Mouse (Mus musculus) intestine, embryonic 15.5 days (tissue): ENCODE data around the gene Gstt1. TPM values are rescaled to one million over a fixed set of nuclear protein-coding genes. Genes with fewer than 3 reads are reported as not detected.

ENCODE experiments used
- ATAC-seq: fragments of 200-750 bp; cut with Nextera tagmentation; 2 replicates; pipeline ENCODE4 v1.8.0; 2017; ENCODE audit warnings: moderate TSS enrichment, moderate library complexity
- H3K27ac ChIP-seq: fragments of 300-500 bp; sonication (generic); 2 replicates; pipeline ENCODE4 v1.5.1; 2015; ENCODE audit warnings: mild to moderate bottlenecking, inconsistent platforms
- H3K27me3 ChIP-seq: fragments of 300-500 bp; sonication (generic); replicated peaks from 2 replicates; pipeline ENCODE4 v1.6.1; 2015; ENCODE audit warnings: inconsistent platforms
- H3K36me3 ChIP-seq: fragments of 300-500 bp; sonication (generic); 2 replicates; pipeline ENCODE4 v1.6.1; 2015; ENCODE audit warnings: inconsistent platforms
- H3K4me1 ChIP-seq: fragments of 300-500 bp; sonication (generic); replicated peaks from 2 replicates; pipeline ENCODE4 v1.6.1; 2015; ENCODE audit warnings: inconsistent platforms
- H3K4me2 ChIP-seq: fragments of 300-500 bp; sonication (generic); replicated peaks from 2 replicates; pipeline ENCODE4 v1.6.1; 2015; ENCODE audit warnings: mild to moderate bottlenecking, inconsistent platforms
- H3K4me3 ChIP-seq: fragments of 300-500 bp; sonication (generic); replicated peaks from 2 replicates; pipeline ENCODE4 v1.5.1; 2015; ENCODE audit warnings: inconsistent platforms
- H3K9ac ChIP-seq: fragments of 300-500 bp; sonication (generic); 2 replicates; pipeline ENCODE4 v1.6.1; 2015; ENCODE audit warnings: inconsistent platforms
- H3K9me3 ChIP-seq: fragments of 300-500 bp; sonication (generic); 2 replicates; pipeline ENCODE4 v1.6.1; 2016; ENCODE audit warnings: inconsistent platforms
- WGBS: fragments of 180-500 bp; shearing (Covaris S2); methylation state at CpG from one replicate; pipeline ENCODE4 v1.1.7; 2015; 5-methylcytosine and 5-hydroxymethylcytosine counted together
- polyA plus RNA-seq: library from polyadenylated mRNA; unstranded; fragments of >200 nt; fragmentation: Nextera tagmentation; extraction: Ambion mirVana; gene quantifications from 2 replicates; pipeline ENCODE4 v1.2.1, GENCODE M21; 2015

Gene Gstt1
- polyA plus RNA-seq, 1 experiment from 2014 or later, result 15.0 TPM

DNA sequence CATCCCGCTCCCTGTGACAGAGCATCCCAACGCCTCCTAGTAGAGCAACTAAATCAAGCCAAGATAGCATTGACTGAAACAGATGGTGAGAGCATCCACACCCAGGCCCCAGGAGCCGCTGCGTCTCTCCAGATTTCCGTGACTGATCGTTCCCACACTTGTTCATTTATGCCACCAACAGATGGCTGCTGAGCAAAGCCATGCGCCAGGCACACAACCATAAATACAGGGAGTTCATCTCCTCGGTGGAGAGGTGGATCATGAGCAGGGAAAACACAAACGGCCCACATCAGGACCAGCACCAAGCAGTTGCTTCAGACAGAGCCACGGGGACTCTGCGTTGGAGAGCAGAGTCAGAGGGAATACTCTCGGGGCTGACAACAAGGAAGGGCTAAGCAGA lies 55.0 kb downstream of the Gstt1 start:
- H3K9me3 ChIP-seq, result no peaks in the 10 kb centered on the region
- no peak for ATAC-seq
- H3K27me3 ChIP-seq, result no peaks in the 10 kb centered on the region
- 91% methylated on average over 12 of the region's 12 CpGs for WGBS
- H3K9ac ChIP-seq, result no peak overlapping the region
- no peaks in the 10 kb centered on the region for H3K4me1 ChIP-seq
- no peak overlapping the region for H3K4me3 ChIP-seq
- H3K27ac ChIP-seq, result no peak overlapping the region
- H3K36me3 ChIP-seq, result peaks cover 47% of the 10 kb centered on the region
- no peak overlapping the region for H3K4me2 ChIP-seq

DNA sequence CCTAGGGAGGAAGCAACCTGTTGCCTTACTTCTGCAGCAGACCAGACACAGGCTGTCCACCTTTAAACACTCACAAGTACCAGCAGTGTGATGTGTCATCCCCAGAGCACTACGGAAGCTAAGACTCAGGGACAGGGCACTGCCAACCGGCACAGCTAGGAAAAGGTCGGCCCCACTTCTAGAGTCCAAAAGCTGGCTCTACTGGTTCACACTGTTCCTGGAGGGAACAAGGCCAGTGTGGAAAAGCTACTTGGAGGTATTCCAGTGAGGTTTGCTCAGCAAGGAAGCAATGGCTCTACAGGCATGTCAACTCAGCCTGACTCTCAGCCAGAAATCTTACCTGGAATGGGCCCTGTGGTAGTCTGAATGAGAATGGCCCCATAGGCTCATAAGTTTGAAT lies 57.5 kb downstream of the Gstt1 start:
- Histone ChIP-seq H3K4me2 (no peak overlapping the region), H3K27me3 (no peaks in the 10 kb centered on the region), H3K4me1 (no peaks in the 10 kb centered on the region), H3K36me3 (peaks cover 39% of the 10 kb centered on the region), H3K9ac (no peak overlapping the region), H3K27ac (no peak overlapping the region), H3K9me3 (no peaks in the 10 kb centered on the region), H3K4me3 (no peak overlapping the region)
- WGBS, result 94% methylated on average over 3 of the region's 3 CpGs
- no peak for ATAC-seq

Other genes starting within 250 kb of the Gstt1 start
- gene Lrrc75b, start 238.3 kb downstream of the Gstt1 start, polyA plus RNA-seq, result 2.1 and 2.7 TPM in 2 replicates
- gene Ggt1, start 237.0 kb downstream of the Gstt1 start, polyA plus RNA-seq, result 46.5 and 63.7 TPM in 2 replicates
- gene Ggt5, start 209.2 kb downstream of the Gstt1 start, polyA plus RNA-seq, result 7.5 and 7.9 TPM in 2 replicates
- gene Susd2, start 154.6 kb downstream of the Gstt1 start, polyA plus RNA-seq, result 13.4 and 13.9 TPM in 2 replicates
- gene Cabin1, start 34.2 kb downstream of the Gstt1 start, polyA plus RNA-seq, result 29.0 and 32.6 TPM in 2 replicates
- gene Ddt, start 25.2 kb downstream of the Gstt1 start, polyA plus RNA-seq, result 74.7 and 76.1 TPM in 2 replicates
- 0.96 TPM in 1 of 2 replicates, not detected in the other for gene Gm20441, start 17.6 kb downstream of the Gstt1 start, polyA plus RNA-seq
- 38.7 and 40.3 TPM in 2 replicates for gene Gstt3, start 17.2 kb downstream of the Gstt1 start, polyA plus RNA-seq
- not detected in 2 replicates for gene Gstt4, start 24.0 kb upstream of the Gstt1 start, polyA plus RNA-seq
- 57.5 and 63.1 TPM in 2 replicates for gene Gstt2, start 38.8 kb upstream of the Gstt1 start, polyA plus RNA-seq
- gene Mif, start 61.7 kb upstream of the Gstt1 start, polyA plus RNA-seq, result 2,230 and 2,305 TPM in 2 replicates
- 4.4 and 8.5 TPM in 2 replicates for gene Derl3, start 94.8 kb upstream of the Gstt1 start, polyA plus RNA-seq
- gene Smarcb1, start 123.0 kb upstream of the Gstt1 start, polyA plus RNA-seq, result 170 and 171 TPM in 2 replicates
- gene Chchd10, start 134.5 kb upstream of the Gstt1 start, polyA plus RNA-seq, result 171 and 215 TPM in 2 replicates
- 30.1 and 32.2 TPM in 2 replicates for gene Mmp11, start 137.9 kb upstream of the Gstt1 start, polyA plus RNA-seq
- gene Gm867, start 142.1 kb upstream of the Gstt1 start, polyA plus RNA-seq, result 0.30 and 0.47 TPM in 2 replicates
- 0.57 and 0.89 TPM in 2 replicates for gene Vpreb3, start 144.5 kb upstream of the Gstt1 start, polyA plus RNA-seq
- not detected in 2 replicates for gene Gm5134, start 155.9 kb upstream of the Gstt1 start, polyA plus RNA-seq
- 18.6 and 18.9 TPM in 2 replicates for gene Zfp280b, start 234.1 kb upstream of the Gstt1 start, polyA plus RNA-seq